Mouse (Mus musculus) 416B (cell line): ENCODE measurements around the gene Dnajc8.

Experiments
- DNase-seq: peaks from one replicate; pipeline ENCODE4 v3.0.0; 2011; ENCODE audit warnings: low read depth

Gene Dnajc8

DNA sequence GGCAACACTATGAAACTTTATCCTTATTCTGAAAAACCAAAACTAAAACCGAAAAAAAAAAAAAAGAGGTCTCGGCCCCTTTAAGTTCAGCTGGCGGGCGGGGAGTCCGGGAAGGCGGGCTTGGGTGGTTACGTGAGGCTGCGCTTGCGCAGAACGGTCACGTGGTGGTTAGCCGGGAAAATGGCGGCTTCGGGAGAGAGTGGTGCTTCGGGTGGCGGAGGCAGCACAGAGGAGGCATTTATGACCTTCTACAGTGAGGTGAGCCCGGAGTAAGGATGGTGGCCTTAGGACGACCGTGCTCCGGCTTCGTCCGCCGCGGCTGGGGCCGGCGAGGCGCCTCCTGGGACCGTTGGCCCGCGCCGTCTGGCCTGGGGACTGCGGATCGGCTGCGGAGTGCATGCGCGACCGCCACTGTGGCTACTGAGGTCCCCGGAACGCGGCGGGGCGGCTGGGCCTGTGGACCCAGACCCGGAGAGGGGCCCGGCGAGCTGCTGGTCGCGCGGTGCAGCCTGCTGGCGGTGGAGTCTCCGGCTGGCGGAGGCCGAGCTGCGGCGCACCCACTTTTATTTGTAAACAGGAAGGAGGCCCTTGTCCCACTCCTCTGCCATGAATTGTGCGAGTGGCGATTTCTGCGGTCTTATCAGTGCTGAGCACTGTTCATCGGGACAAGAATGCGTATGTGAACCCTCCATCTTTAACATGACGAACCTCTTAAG lies at the start of gene Dnajc8:
Gene Dnajc8 (plus strand): TSS at position 145 of the 716 bp plus-strand sequence.
- DNase-seq: peak; percentile 93

DNA sequence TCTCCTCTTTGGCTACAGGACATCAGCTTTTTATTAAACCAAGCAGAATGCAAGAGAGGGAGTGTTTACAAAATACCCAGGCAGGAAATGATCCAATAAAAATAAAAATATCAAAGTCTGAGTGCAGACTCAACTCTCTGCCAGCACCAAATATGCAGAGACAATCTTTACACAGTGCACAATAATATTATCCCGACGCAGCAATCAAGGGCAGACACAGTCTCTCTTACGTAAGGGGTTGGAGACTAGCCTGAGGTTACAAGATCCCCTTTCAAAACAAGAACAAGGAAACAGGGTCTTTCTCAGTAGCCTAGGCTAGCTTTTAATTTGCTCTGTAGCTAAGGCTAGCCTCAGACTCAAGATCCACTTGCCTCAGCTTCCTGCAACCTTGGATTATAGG lies 46.8 kb upstream of the Dnajc8 start:
- no peak for DNase-seq

DNA sequence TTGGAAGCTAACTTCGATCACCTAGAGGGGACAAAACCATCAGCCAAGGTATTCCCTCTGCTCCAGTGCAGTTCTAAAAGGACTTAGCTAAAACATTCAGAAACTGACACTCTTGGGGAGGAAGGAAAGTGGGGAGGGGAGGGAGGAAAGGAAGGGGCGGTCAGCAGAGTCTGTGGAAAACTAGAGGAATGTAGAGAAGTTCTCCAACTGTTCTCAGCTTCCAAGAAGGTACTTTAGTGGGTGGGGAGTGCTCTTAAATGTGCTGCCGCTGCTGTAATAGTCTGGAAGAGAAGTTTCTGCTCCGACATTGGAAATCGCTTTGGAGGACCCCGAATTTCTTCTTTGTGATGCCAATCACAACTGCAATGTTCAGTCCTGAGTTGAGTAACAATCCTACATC lies 46.4 kb upstream of the Dnajc8 start:
- no peak for DNase-seq

DNA sequence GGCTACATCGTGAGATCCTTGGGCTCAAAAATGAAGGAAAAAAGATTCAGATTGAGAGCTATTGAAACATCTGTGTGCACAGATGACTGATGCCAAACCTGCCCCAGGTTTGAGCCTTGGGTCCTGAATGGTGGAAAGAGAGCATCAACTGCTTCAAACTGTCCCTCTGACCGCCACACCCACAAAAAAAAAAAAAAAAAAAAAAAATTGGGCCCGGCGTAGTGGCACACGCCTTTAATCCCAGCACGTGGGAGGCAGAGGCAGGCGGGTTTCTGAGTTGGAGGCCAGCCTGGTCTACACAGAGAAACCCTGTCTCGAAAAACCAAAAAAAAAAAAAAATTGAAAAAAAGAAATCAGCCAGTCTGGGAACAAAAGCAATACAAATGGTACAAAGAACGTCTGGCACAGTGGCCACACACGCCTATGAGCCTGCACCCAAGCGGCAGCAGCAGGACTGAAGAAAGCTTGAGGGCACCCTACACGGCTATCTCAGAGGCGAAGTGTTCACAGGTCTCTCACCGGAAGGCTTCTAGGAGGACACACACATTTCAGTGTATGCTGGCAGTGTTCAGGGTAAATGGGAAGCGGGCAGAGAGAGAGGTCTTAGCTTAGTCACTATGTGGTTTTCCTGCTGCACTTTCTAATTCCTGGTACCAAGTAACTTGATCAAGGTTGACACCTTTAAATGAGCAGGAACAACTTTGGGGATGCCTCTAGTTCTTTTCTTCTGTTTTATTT lies 44.9 kb upstream of the Dnajc8 start:
- DNase-seq: peak; percentile 95

DNA sequence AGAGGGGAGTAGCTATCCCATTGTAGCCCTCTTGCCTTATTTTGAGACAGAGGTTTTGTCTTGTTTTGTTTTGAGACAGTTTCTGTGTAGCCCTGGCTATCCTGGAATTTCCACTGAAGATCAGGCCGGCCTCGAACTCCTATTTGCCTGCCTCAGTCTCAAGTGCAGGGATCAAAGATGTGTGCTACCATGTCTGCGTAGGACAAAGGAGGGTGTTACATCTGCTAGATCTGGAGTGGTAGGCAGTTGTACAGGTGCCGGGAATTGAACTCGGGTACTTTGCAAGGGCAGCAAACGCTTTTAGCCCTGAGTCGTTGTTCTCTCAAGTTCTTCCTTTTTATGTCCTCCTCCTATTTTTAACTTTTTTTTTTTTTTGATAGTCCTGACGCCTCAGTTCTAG lies 44.3 kb upstream of the Dnajc8 start:
- DNase-seq: no peak

DNA sequence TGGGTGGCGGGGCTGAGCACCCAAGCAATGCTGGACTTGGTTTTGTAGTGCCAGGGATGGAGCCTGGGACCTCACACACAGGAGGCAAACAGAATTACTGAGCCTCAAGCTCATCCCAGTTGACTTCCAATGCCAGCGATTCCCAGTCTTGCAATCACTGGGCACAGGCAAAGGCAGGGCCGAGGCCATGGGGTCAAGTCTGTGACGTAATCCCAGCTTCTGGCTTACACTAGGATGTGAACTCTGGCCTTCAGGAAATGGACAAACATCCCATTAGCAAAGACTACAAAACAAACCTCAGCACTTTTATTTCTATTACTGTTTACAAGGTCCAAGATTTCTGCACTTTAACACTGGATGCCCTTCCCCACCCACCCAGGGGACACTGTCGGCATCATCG lies 43.6 kb upstream of the Dnajc8 start:
- peak; percentile 34 for DNase-seq

DNA sequence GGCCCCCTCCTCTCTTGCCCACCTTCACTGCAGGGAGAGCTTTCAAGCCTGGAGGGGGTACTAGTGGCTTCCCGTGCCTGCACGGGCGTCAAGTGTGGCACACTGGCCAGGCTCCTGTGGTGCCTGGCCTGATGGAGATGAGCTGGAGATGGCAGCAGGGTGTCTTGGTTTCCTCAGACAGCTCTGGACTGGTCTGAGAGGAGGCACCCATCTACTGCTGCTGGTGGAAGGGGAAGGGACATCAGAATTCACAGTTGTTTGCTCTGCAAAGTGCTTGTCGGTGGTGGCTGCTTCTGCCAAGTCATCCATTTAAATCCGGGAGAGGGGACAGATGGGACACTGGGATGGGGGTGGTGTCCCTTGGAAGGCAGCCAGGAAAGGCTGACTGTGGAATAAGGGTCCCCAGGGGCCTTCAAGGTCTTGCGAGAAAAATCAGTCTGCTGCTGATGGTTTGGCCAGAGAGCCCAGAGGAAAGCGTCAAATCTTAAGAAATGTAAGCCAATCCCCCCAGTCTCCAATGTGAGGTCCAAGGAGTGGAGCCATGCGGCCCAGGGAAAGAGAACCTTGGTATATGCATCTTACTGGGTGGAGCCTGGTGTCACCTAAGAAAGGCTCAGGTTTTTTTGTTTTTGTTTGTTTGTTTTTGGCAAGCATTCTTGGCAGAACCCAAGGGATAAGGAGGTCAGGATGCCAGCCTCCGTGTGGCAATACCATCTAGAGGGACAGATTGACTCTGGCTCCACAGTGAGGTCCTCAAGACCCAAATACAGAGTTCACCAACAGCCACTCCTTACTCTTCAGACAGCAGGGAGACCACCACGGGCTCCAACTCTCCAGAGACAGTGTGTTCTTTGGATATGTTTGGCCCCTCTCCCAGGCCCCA lies 42.9 kb upstream of the Dnajc8 start:
- no peak for DNase-seq

DNA sequence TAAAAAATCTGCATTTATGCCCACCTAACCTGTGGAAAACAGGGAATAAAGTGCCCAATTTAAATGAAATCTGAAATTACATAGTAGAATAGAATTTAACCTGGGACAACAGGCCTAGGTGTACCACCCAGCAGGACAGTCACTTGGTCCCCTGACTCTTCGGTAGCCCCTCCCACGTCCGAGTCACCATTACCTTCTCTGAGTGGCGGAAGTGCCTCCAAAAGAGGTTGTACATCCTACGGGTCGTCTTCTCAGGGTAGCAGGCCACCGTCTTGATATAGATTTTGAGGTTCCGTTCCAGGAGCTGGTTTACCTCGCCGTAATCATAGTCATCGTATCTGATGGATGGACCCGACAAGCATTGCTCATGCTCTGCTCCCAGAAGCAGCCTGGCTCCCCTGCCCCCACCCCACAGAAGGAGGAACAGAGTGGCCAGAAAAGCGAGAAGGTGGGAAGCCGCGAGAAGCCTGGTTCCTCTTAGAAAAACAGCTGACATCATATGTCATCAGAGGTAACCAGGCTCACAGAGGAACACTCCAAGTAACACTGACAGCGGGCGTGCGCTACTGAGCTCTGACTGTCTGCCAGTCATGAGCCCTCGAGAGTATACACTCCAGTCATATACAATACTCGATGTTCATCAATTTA lies 41.0 kb upstream of the Dnajc8 start:
- peak; percentile 50 for DNase-seq

DNA sequence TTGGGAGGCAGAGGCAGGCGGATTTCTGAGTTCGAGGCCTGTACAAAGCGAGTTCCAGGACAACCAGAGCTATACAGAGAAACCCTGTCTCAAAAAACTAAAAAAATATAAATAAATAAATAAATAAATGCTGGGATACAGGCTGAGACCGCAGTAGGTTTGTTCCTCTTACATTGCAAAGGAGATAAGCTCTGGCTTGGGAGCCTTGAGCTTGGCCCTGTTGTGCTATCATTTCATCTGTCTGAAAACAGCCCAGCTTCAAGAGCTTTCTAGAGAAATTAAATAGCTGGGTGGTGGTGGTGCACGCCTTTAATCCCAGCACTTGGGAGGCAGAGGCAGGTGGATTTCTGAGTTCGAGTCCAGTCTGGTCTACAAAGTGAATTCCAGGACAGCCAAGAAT lies 33.7 kb upstream of the Dnajc8 start:
- no peak for DNase-seq

DNA sequence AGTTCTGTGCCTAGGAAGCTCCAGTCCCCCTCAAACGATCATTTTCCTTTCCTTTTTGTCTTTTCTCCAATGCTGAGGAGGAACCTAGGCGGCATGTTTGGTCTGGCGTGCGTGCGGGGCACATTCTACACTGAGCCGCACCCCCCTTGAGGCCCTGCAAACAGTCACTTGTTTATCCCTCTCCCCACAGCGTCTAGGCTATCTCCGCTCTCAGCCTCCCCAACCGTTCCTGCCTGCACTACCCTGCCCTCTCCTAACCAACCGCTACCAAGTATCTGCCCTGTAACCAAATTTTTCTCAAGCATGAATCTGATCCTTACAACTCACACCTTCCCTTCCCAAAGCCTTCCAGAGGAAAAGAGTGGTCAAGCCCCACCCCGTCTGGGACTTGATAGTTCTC lies 32.0 kb upstream of the Dnajc8 start:
- DNase-seq: no peak

DNA sequence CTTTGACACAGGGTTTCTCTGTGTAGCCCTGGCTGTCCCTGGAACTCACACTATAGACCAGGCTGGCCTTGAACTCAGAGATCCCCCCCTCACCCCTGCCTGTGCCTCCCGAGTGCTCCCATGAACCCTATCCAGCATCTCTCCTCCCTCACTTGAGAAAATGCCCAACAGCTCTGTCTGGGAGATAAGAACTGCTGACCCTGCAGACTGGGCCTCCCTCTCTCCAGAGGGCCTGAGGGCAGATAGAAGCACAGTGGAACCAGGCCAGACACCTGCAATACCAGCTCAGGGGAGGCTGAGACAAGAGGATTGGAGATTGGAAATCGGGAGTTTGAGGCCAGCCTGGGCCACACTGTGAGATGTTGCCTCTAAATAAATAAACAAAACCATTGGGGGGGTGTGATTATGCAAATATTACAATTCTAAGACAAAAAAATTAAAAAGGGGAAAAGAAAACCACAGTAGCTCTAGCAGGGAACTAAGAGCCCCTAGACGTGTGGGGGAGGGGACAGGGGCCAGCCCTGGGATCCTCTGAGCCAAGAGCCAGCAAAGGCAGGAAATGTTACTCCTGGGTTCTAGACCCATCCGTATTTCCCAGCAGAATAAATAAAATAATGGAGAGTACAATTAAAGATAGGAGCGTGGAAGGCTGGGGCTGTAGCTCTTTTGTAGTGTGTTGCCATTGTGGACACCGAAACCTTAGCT lies 30.2 kb upstream of the Dnajc8 start:
- no peak for DNase-seq

DNA sequence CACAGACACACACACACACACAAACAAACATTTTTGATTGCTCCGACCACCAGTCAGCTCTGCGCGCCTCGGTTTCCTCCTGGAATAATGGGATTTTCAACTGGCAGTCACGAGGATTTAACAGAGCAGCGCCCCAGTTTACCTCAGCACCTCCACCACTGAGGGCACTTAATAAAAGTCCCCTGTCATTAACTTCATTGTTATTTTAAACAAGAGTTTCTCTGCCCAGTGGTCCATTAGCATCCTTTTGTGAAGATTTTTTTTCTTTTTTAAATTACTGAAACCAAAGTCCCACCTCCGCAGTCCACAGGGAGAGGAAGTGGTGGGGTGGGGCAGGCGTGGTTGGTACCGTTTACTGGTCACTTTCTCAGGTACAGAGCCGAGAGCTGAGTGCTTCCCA lies 29.6 kb upstream of the Dnajc8 start:
- no peak for DNase-seq

DNA sequence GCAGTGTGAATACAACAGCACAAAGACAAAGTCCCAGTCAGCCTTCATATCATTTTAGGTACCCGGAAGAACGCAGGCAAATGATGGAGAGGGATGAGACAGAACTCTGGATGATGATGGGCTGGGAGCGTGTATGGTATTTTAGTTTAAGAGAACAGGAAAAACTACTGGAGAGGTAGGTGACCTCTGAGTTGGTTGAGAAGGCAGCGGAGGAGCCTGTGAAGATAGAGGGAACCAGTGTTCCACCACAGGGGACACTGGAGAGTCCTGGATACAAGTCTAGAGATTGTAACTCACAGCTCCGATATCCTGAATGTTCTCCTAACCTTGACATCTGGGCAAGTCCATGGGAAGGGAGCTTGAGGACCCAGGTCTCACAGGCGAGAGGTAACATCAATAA lies 29.1 kb upstream of the Dnajc8 start:
- DNase-seq: no peak

DNA sequence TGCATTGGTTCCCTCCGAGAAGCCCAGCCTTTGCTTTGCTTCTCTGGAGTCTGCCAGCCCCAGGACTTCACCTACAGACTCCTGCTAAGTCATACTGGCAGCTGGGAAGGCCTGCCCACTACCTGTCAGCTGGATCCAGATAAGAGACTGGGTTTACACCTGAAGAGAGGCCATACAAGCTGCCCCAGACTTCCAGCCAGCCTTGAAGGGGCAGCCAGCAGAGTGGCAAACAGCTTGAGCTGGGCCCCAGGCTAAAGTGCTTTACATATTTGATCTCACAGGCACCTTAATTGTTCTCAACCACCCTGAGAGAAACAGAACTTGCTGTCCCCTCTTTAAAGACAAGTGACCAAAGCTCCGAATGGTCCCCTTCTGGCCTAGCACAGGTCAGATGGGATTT lies 28.1 kb upstream of the Dnajc8 start:
- no peak for DNase-seq

DNA sequence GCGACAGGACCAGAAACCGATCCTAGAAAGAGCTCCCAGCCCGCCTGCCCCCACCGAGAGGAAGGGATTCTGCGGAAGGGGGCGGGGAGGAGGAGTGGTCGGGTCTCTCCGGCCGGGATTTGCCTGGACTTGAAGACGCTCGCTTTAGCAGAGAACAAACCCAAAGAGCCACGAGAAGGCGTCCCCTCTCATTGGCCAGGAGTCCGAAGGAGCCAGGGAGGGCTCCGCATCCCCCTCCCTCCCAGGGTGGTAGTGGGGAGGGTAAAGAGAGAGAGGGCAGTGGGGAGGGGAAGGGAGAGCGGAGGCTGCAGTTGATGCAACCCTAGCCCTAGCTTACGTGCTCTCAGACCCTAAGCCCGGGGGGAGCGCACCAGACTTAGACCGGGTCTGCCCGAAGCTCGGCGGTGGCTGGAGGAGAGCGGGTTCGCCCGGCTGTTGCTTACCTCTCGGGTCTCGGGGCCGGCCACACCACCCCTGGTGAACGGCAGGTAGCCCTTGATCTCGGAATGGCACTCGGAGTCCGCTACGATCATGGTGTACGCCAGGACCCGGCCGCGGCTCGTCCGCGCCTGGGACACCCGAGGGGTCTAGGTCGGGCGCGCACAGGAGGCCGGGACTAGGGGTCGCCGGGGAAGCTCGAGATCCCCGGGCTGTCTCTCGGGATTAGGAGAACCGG lies 25.6 kb upstream of the Dnajc8 start:
- DNase-seq: peak; percentile 96

DNA sequence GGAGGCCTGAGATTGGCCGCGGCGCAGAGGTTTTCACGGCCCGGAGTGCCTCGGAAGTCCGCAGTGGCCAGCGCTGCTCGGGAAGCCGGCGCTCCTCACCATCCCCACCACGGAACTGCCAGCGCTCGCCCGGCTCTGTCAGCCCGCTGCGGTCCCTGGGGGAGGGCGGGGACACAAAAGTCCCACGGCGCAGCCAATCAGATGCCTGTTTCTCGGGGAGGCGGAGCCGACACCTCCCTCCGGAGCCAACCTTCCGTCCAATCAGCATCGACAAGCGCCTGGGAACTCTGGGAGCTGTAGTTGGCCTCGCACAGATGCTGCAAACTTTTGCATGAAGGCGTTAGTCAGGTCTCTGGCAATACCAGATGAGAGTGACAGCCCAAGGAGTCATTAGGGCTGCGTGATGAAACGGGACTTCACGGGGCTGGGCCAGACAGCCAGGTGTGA lies 25.0 kb upstream of the Dnajc8 start, which contains the start of gene Sesn2:
Gene Sesn2 (minus strand): TSS at position 150 of the 447 bp plus-strand sequence.
- DNase-seq: peak; percentile 98

DNA sequence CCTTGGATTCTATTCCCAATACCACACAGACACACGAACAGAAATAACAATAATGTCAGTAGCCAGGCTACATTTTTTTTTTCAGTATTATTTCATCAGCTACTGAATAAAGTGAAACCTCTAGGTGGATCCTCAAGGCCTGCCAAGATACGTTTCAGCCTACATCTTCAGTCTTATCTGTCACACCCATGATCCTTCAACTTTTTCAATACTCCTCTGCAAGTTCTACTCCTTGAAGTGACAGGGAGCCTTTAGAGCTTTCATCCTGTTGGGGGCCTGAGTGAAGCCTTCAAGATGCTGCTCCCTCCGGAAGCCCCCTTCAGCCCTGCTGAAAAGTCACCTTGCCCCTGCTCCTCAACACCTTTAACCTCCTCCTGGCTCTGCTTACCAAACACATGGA lies 23.3 kb upstream of the Dnajc8 start:
- no peak for DNase-seq

DNA sequence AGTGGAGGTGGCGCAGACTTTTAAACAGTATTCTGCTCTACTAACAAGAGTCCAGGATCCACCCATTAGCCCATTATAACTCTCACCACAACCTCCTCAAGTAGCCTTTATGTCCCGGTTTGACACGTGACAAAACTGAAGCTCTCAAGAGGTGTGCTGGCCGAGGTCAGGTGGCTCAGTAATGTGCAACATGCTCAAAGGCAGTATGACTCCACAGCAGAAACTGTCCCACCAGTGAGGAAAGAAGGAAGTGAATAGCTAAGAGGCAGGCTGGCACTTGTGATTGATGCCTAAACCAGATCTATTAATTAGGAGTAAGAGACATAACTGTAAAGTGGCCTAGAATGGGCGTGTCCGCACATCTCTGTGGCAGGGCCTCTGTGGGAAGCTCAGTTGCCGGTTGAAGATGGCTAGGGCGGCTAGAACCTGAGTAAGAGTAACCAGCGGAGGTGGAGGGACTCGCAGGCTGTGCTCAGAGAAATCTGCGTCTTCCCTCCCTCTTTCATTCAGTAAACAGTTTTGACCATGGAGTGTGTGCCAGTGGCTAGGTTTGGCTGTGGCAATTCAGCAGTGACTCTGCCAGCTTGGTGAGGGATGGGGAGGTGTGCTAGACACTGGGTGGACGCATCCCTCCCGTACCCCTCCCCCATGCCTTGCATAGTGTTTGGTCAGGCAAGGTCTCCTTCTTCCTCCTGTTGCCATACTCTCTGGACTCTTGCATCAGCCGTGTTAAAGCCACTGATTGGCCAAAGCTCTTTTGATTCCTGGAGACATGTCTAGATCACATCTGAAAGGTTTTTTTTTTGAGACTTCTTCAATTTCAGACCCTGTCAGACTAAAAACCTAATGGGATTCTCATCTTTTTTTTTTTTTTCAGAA lies 21.7 kb upstream of the Dnajc8 start:
- peak; percentile 97 for DNase-seq

DNA sequence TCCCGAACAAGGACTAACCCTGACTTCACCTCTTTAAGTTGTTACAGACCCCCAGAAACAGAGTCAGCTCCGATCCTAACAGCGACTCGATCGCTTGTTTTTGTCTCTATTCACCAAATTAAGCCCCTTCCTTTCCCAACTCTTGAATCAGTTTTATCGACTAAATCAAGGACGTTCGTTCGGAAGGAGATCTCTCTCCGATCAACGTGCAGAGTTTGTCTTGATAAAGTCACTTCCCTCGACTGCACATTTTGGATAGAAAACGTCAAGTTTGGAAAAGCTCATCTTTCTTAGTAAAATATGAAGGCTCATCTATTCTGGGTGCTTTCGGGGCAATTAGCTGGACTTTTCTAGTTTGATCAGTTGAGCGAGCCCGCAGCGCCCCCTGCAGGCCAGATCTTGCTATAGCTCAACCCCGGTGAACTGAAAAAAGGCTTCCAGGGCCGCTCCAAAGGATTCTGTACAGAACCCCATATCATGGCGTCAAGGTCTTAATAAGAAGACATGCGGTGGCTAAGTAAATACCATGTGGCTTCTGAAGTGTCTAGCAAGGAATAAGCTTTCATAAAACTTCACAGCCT lies 20.7 kb upstream of the Dnajc8 start:
- DNase-seq: peak; percentile 92
